Mouse (Mus musculus) adrenal gland, postnatal 14 days (tissue): Measurements from ENCODE around the gene Rnf103. TPM values are rescaled to one million over a fixed set of nuclear protein-coding genes. Genes with fewer than 3 reads are reported as not detected.
A peak's percentile ranks its signal among the peaks of the same experiment; 100 is the strongest.

Experiments
- DNase-seq: peaks from one replicate; pipeline ENCODE4 v3.0.0; 2021; ENCODE audit warnings: mixed read lengths
- total RNA-seq: library from RNA; stranded (reverse); gene quantifications from 2 replicates; pipeline ENCODE4 v1.2.3, GENCODE M21; 2021

Rnf103 gene
- total RNA-seq, 1 experiment from 2014 or later, result 30.6 TPM

- no peak for DNase-seq
Observed at GRCm38 (mm10) chr6:71492136-71492535, 1.6 kb upstream of the Rnf103 start.

- DNase-seq, result no peak
Observed at GRCm38 (mm10) chr6:71492756-71493674, 679 bp upstream of the Rnf103 start.

GRCm38 (mm10) chr6:71494341-71495020 is 787 bp downstream of the Rnf103 start:
- peak; percentile 75 for DNase-seq

GRCm38 (mm10) chr6:71500575-71500974 is 6.9 kb downstream of the Rnf103 start:
- no peak for DNase-seq

GRCm38 (mm10) chr6:71503001-71503400 is 9.3 kb downstream of the Rnf103 start:
- no peak for DNase-seq

GRCm38 (mm10) chr6:71503670-71504069 is 10.0 kb downstream of the Rnf103 start:
- no peak for DNase-seq

- DNase-seq, result peak; percentile 22
Observed at GRCm38 (mm10) chr6:71504091-71504490, 10.4 kb downstream of the Rnf103 start.

- DNase-seq, result no peak
Observed at GRCm38 (mm10) chr6:71505671-71506070, 12.0 kb downstream of the Rnf103 start.

- no peak for DNase-seq
Observed at GRCm38 (mm10) chr6:71519476-71519875, 25.8 kb downstream of the Rnf103 start.

GRCm38 (mm10) chr6:71525556-71525955 is 31.9 kb downstream of the Rnf103 start:
- DNase-seq, result peak; percentile 11

- no peak for DNase-seq
Observed at GRCm38 (mm10) chr6:71527056-71527455, 33.4 kb downstream of the Rnf103 start.

GRCm38 (mm10) chr6:71527826-71528225 is 34.1 kb downstream of the Rnf103 start:
- DNase-seq, result no peak

GRCm38 (mm10) chr6:71530176-71530575 is 36.5 kb downstream of the Rnf103 start:
- no peak for DNase-seq

GRCm38 (mm10) chr6:71537286-71537685 is 43.6 kb downstream of the Rnf103 start:
- DNase-seq, result peak; percentile 50

- DNase-seq, result peak; percentile 98
Observed at GRCm38 (mm10) chr6:71543686-71544499, 50.2 kb downstream of the Rnf103 start, which contains the start of gene Chmp3. TSS of gene Chmp3 (plus strand) at chr6:71543797.

- peak; percentile 75 for DNase-seq
Observed at GRCm38 (mm10) chr6:71555507-71555951, 61.8 kb downstream of the Rnf103 start.

GRCm38 (mm10) chr6:71556826-71557225 is 63.1 kb downstream of the Rnf103 start:
- DNase-seq, result no peak

Other genes starting within 250 kb of the Rnf103 start
- gene Krcc1, start 222.2 kb upstream of the Rnf103 start, total RNA-seq, result 66.7 and 72.4 TPM in 2 replicates
- gene Smyd1, start 171.7 kb upstream of the Rnf103 start, total RNA-seq, result 0.52 and 0.56 TPM in 2 replicates
- 1.1 and 7.5 TPM in 2 replicates for gene Cd8b1, start 171.1 kb upstream of the Rnf103 start, total RNA-seq
- gene Cd8a, start 120.5 kb upstream of the Rnf103 start, total RNA-seq, result 1.5 and 6.6 TPM in 2 replicates
- 72.6 and 78.7 TPM in 2 replicates for gene Rmnd5a, start 53.3 kb upstream of the Rnf103 start, total RNA-seq
- 99.8 and 107 TPM in 2 replicates for gene Chmp3, start 49.9 kb downstream of the Rnf103 start, total RNA-seq
- gene Kdm3a, start 139.1 kb downstream of the Rnf103 start, total RNA-seq, result 35.1 and 44.3 TPM in 2 replicates
- 8.2 and 11.0 TPM in 2 replicates for gene Reep1, start 213.7 kb downstream of the Rnf103 start, total RNA-seq